Mouse (Mus musculus): Measurements from ENCODE around the gene Dnajc17.

DNA sequence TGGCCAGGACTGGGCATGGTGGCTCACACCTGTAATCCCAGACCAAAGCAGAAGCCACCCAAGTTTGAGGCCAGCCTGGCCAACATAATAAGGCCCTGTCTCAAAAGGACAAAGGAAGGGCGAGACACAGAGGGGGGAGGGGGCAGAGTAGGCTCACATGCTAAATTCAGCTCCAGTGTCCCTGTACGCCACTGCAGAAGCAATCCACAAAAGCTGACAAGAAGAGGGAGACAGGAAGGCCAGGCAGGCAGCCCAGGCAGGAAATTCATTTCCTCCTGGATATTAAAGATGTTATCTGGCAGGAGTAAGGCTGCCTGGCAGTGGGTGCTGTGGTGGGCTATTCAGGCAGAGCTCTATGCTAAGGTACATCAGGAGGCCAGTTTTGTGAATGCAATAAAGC is 47.3 kb downstream of the Dnajc17 start:
- no peak for TF ChIP-seq CTCF (IDR thresholded peaks at IDR 0.05)
- no peak for TF ChIP-seq POLR2A (IDR thresholded peaks at IDR 0.05; ENCODE audit: insufficient read depth, low read depth, low read length)
